Mouse (Mus musculus): Measurements from ENCODE around the gene Slc12a5. TPM values are rescaled to one million over a fixed set of nuclear protein-coding genes. Genes with fewer than 3 reads are reported as not detected.

Gene Slc12a5
- polyA plus RNA-seq (2012; rRNA removed) = 0.90 and 1.1 TPM in 2 replicates

DNA sequence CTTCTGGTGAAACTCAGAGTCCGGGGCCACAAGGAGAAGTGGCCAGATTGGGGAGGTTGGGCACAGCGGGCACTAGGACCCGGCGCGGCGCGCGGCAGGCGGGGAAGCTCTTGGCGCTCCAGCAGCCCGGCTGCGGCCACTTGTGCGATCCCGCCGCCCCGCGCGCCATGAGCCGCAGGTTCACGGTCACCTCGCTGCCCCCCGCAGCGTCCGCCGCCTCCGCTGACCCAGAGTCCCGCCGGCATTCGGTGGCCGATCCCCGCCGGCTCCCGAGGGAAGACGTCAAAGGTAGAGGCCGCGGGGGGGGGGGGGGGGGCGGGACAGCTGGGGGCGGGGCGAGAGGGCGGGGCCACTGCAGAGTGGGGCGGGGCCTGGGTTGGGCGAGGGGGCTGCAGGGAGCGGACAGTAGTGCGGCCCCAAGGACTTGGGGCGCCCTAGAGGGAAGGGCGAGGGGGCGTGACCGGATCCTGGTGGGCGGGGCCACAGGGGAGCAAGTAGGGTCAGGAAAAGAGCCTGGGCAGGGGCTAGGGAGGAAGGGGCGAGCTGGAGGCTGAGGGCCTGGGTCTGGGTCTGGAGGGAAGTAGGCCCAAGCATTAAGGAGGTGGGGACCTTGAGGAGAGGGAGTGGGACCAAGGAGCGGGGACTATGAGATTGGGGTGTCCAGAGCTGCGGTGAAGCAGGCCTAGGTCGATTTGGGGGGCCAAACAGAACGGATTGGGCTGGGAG, at the start of gene Slc12a5:
Gene Slc12a5 (plus strand): TSS at position 87 of the 726 bp plus-strand sequence.

DNA sequence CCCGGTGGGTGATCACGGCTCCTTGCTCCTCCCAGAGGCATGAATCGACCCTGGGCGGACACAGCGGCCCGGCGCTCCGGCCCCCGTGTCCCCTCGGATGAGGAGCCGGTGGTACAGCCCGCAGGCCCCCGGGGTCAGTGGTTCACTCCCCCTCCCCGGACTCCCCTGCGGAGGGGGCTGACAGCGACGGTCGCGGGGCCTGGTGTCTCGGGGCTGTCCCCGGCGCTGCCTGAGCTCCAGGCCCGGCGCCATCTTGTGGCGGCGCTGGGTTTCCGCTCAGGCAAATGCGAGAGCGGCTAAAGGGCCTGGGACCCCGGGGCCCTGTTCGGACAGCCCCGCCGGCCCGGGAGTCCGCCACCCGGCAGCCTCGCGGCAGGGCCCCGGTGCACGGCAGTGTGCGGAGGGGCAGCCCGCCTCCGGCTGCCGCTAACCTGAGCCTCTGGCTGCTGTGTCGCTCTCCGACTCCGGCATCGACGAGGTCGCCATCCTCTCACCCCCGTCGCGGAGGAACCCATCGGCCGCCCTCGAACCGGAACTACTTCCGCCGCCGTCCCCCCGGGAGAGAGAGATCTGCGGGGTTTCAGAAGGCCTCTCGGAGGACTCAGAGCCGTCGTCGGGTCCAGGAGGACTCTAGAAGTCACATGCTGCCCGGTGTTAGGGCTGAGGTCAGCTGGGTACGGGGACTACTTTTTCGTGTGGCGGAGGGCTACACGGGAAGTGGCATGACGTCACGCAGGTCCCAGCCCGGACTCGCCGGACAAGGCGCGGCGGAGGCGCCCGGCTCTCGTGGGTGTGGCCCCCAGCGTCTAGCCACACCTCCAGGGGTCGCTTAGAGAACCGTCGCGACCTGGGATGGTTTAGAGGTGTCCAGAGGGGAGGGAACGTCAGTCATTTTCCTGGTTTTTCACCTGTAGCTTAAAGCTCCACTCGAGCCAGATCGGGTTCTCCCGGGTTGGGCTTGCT, 49.2 kb upstream of the Slc12a5 start, which contains the start of gene Zfp335:
Gene Zfp335 (minus strand): TSS at position 672 of the 963 bp plus-strand sequence.

DNA sequence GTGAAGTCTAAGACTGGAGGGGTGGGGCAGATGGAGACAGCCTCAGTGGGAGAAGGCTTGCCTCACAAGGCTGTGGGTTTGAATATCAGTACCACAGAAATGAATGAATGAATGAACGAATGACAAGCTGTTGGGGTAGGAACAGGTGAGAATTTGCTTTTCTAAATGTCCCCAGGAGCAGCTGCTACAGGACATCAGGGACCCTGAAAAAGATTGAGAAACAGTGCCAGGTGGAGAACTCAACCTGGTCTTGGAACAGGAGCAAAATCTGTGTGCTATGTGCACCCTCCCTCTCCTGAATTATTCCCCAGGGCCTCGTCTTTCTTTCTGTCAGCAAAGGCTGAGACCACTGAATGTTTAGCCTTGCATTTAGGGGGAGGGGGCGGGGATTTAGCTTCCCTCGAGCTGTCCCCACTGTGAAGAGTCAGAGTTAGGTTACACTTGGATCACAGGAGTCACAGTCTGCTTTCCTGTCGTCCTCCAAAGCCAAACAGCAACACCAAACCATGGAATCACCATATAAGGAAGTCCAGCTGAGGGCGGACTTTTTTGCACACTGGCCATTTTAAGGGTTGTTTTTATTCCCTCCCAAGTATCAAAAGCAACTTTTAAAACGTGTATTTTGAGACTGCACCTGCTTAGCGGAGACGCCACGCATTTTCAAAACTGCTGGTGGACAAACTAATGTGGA, 20.3 kb upstream of the Slc12a5 start, which contains the start of gene Mmp9:
Gene Mmp9 (plus strand): TSS at position 641 of the 691 bp plus-strand sequence.

DNA sequence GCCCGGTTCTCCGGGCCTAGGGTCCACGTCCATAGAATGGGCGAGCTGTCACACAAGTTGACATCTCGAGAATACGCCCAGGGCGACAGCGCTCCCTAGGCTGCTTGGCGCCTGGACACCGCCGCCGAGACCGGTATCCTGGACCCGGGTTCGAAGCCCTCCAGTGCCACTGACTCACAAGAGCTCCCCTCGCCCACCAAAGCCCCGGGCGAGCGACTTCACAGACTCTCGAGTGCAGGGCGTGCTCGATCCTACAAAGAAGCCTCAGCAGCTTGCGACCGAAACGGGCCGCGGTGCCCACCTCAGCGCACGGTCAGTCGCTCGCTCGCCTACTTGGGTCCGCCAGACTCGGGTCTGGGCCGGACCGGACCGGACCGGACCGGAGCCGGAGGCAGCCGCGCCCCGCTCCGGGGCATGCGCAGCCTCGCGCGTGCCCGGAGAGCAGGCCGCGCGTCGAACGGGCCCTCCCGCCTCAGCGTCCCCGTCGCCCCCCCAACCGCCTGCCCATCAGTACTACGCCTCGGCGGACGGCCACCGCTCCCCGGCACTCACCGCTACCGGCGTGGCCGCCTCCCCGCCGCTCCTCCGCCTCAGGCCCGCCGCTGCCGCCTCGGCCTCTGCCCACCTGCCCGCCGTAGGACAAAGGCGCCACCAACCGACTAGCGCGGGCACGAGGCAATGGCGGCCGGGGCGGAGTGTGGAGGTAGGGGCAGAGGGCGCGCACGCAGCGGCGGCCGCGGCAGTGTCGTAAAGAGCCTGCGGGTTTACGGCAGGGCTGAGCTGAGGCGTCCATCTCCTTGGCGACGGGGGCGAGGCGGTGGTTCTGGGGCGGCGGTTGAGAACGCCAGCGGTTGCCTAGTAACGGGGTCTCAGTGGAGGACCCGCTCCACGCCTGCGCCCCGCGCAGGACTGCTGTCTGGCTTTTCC, 73.8 kb downstream of the Slc12a5 start, which contains the start of gene Ncoa5:
Gene Ncoa5 (minus strand): TSS at position 737 of the 927 bp plus-strand sequence.

Other genes with a start within 250 kb of the Slc12a5 start
- not detected in 2 replicates for gene Spint5, start 245.5 kb upstream of the Slc12a5 start, polyA plus RNA-seq (2012; rRNA removed)
- gene Wfdc3, start 214.9 kb upstream of the Slc12a5 start, polyA plus RNA-seq (2012; rRNA removed) = 0.28 and 0.84 TPM in 2 replicates
- 60.0 and 89.4 TPM in 2 replicates for gene Dnttip1, start 214.8 kb upstream of the Slc12a5 start, polyA plus RNA-seq (2012; rRNA removed)
- gene Ube2c, start 190.9 kb upstream of the Slc12a5 start, polyA plus RNA-seq (2012; rRNA removed) = 65.5 and 79.7 TPM in 2 replicates
- not detected in 2 replicates for gene Tnnc2, start 180.8 kb upstream of the Slc12a5 start, polyA plus RNA-seq (2012; rRNA removed)
- 34.1 and 41.6 TPM in 2 replicates for gene Snx21, start 175.0 kb upstream of the Slc12a5 start, polyA plus RNA-seq (2012; rRNA removed)
- gene Acot8, start 155.9 kb upstream of the Slc12a5 start, polyA plus RNA-seq (2012; rRNA removed) = 134 and 139 TPM in 2 replicates
- 3.4 and 3.5 TPM in 2 replicates for gene Zswim3, start 155.7 kb upstream of the Slc12a5 start, polyA plus RNA-seq (2012; rRNA removed)
- 10.5 and 11.5 TPM in 2 replicates for gene Zswim1, start 138.1 kb upstream of the Slc12a5 start, polyA plus RNA-seq (2012; rRNA removed)
- gene Spata25, start 132.3 kb upstream of the Slc12a5 start, polyA plus RNA-seq (2012; rRNA removed) = not detected in 2 replicates
- gene Ctsa, start 127.9 kb upstream of the Slc12a5 start, polyA plus RNA-seq (2012; rRNA removed) = 320 and 357 TPM in 2 replicates
- gene Neurl2, start 127.3 kb upstream of the Slc12a5 start, polyA plus RNA-seq (2012; rRNA removed) = 5.2 and 7.2 TPM in 2 replicates
- gene Pltp, start 103.1 kb upstream of the Slc12a5 start, polyA plus RNA-seq (2012; rRNA removed) = 82.0 and 82.9 TPM in 2 replicates
- gene Pcif1, start 81.5 kb upstream of the Slc12a5 start, polyA plus RNA-seq (2012; rRNA removed) = 29.5 and 36.3 TPM in 2 replicates
- 34.2 and 35.7 TPM in 2 replicates for gene Zfp335, start 49.0 kb upstream of the Slc12a5 start, polyA plus RNA-seq (2012; rRNA removed)
- gene Mmp9, start 20.0 kb upstream of the Slc12a5 start, polyA plus RNA-seq (2012; rRNA removed) = 4.4 and 4.7 TPM in 2 replicates
- 24.8 and 26.6 TPM in 2 replicates for gene Ncoa5, start 74.1 kb downstream of the Slc12a5 start, polyA plus RNA-seq (2012; rRNA removed)
- 3.4 and 5.9 TPM in 2 replicates for gene Cd40, start 94.8 kb downstream of the Slc12a5 start, polyA plus RNA-seq (2012; rRNA removed)
- not detected in 2 replicates for gene 1700025C18Rik, start 129.9 kb downstream of the Slc12a5 start, polyA plus RNA-seq (2012; rRNA removed)

Data from colon, adult 2 months (tissue).